Mouse (Mus musculus): ENCODE data around the gene Il6ra. TPM values are rescaled to one million over a fixed set of nuclear protein-coding genes. Genes with fewer than 3 reads are reported as not detected.

Il6ra gene
- polyA plus RNA-seq, 1 experiment = 0.91 TPM

DNA sequence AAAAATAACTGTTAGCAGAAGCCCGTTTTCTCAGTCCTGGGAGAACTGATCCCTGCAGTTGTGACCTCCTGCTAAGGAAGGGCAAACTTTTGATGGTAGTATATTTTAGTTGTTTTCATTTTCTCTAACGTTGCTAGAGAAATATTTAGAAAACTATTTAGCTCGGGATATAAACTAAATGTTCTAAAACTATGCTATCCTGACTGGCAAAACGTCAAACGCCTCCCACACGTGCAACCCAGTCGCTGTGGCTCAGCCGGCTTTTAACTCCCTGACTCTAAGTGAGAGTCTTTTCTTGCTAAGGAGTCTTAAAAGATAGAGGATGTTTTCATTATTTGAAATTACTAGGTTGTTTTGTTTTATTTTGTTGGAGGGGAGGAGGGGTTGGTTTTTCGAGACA is 38.0 kb downstream of the Il6ra start:
- Histone ChIP-seq H3K4me3 (no peak overlapping the region), H3K36me3 (ENCODE audit: control insufficient read depth, insufficient read depth) (no peaks in the 10 kb centered on the region), H3K79me2 (ENCODE audit: control insufficient read depth, insufficient read depth) (no peaks in the 10 kb centered on the region), H3ac (ENCODE audit: control insufficient read depth, insufficient read length) (no peak overlapping the region), H3K27me3 (ENCODE audit: control insufficient read depth, insufficient read depth, insufficient read length) (no peaks in the 10 kb centered on the region), H3K4me2 (ENCODE audit: low read depth) (no peak overlapping the region)
- no peak for TF ChIP-seq MAX (IDR thresholded peaks at IDR 0.05; ENCODE audit: low read depth)
- no peak for TF ChIP-seq USF1 (IDR thresholded peaks at IDR 0.05; ENCODE audit: low read depth)
- TF ChIP-seq TCF12 (IDR thresholded peaks at IDR 0.05; ENCODE audit: insufficient read depth, poor library complexity, severe bottlenecking) = no peak
- no peak for TF ChIP-seq MYOG (IDR thresholded peaks at IDR 0.05; ENCODE audit: control insufficient read depth in 1 of 3, insufficient read depth in 1 of 3, insufficient read length in 2 of 3, low read depth in 2 of 3)
- TF ChIP-seq E2F4 (IDR thresholded peaks at IDR 0.05; ENCODE audit: insufficient read depth) = no peak
- no peak for TF ChIP-seq POLR2A (IDR thresholded peaks at IDR 0.05; ENCODE audit: insufficient read length, low read depth)
- TF ChIP-seq POLR2AphosphoS2 (IDR thresholded peaks at IDR 0.05; ENCODE audit: insufficient read length, low read depth) = no peak
- TF ChIP-seq TCF3 (IDR thresholded peaks at IDR 0.05; ENCODE audit: insufficient read length, low read depth) = no peak
- TF ChIP-seq MYOD1 (IDR thresholded peaks at IDR 0.05; ENCODE audit: control insufficient read depth in 1 of 3, insufficient read length in 2 of 3, low read depth in 2 of 3) = no peak
- no peak for TF ChIP-seq CEBPB (IDR thresholded peaks at IDR 0.05; ENCODE audit: insufficient read depth, poor library complexity, severe bottlenecking)
- no peak for TF ChIP-seq SRF (IDR thresholded peaks at IDR 0.05; ENCODE audit: control insufficient read depth, insufficient read length, low read depth)
- TF ChIP-seq REST (IDR thresholded peaks at IDR 0.05; ENCODE audit: insufficient read depth, insufficient read length) = no peak

DNA sequence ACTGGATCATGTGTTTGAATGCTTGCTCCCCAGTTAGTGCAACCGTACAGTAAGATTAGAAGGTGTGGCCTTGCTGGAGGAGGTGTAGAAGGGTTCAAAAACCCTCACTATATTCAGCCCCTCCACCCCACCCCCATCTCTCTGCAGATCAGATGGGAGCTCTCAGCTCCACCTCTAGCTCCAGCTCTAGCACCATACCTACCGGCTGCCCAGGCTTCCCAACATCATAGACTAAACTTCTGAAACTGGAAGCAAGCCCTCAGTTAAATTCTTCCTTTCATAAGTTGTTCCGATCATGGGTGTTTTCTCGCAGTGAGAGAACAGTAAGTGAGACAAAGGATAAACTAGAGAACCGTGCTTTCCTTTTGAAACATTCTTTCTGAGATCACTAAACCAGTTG is 38.9 kb downstream of the Il6ra start:
- Histone ChIP-seq H3K27me3 (ENCODE audit: control insufficient read depth, insufficient read depth, insufficient read length) (no peaks in the 10 kb centered on the region), H3K4me2 (ENCODE audit: low read depth) (no peak overlapping the region), H3ac (ENCODE audit: control insufficient read depth, insufficient read length) (no peak overlapping the region), H3K36me3 (ENCODE audit: control insufficient read depth, insufficient read depth) (no peaks in the 10 kb centered on the region), H3K4me3 (no peak overlapping the region), H3K79me2 (ENCODE audit: control insufficient read depth, insufficient read depth) (no peaks in the 10 kb centered on the region)
- TF ChIP-seq POLR2AphosphoS2 (IDR thresholded peaks at IDR 0.05; ENCODE audit: insufficient read length, low read depth) (no peak), MYOG (IDR thresholded peaks at IDR 0.05; ENCODE audit: control insufficient read depth in 1 of 3, insufficient read depth in 1 of 3, insufficient read length in 2 of 3, low read depth in 2 of 3) (no peak), MYOD1 (IDR thresholded peaks at IDR 0.05; ENCODE audit: control insufficient read depth in 1 of 3, insufficient read length in 2 of 3, low read depth in 2 of 3) (no peak), USF1 (IDR thresholded peaks at IDR 0.05; ENCODE audit: low read depth) (no peak), TCF12 (IDR thresholded peaks at IDR 0.05; ENCODE audit: insufficient read depth, poor library complexity, severe bottlenecking) (no peak)

DNA sequence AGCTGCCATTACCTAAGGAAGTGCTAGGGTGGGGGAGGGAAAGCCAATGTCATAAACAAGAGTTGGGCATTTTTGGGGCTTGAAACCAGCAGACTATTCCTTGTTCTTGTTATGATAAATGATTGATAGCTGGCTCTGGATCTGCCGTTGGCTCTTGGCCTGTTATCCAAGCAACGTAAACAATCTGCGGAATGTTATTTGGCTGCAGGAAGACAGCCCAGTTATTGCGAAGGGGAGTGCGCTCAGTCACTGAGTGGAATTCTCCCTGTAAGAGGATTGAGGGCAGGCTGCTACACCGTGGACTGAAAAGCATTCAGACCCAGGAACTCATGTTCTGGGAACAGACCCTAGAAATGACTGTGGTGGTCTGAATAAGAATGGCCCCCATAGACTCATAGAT is 40.3 kb downstream of the Il6ra start:
- Histone ChIP-seq H3K36me3 (ENCODE audit: control insufficient read depth, insufficient read depth) (no peaks in the 10 kb centered on the region), H3K4me2 (ENCODE audit: low read depth) (no peak overlapping the region), H3K4me3 (no peak overlapping the region), H3K79me2 (ENCODE audit: control insufficient read depth, insufficient read depth) (no peaks in the 10 kb centered on the region), H3K27me3 (ENCODE audit: control insufficient read depth, insufficient read depth, insufficient read length) (no peaks in the 10 kb centered on the region), H3ac (ENCODE audit: control insufficient read depth, insufficient read length) (no peak overlapping the region)
- TF ChIP-seq TCF12 (IDR thresholded peaks at IDR 0.05; ENCODE audit: insufficient read depth, poor library complexity, severe bottlenecking) (no peak), POLR2A (IDR thresholded peaks at IDR 0.05; ENCODE audit: insufficient read length, low read depth) (no peak), POLR2AphosphoS2 (IDR thresholded peaks at IDR 0.05; ENCODE audit: insufficient read length, low read depth) (no peak), REST (IDR thresholded peaks at IDR 0.05; ENCODE audit: insufficient read depth, insufficient read length) (no peak), E2F4 (IDR thresholded peaks at IDR 0.05; ENCODE audit: insufficient read depth) (no peak), USF1 (IDR thresholded peaks at IDR 0.05; ENCODE audit: low read depth) (no peak), TCF3 (IDR thresholded peaks at IDR 0.05; ENCODE audit: insufficient read length, low read depth) (no peak), MAX (IDR thresholded peaks at IDR 0.05; ENCODE audit: low read depth) (no peak), MYOG (IDR thresholded peaks at IDR 0.05; ENCODE audit: control insufficient read depth in 1 of 3, insufficient read depth in 1 of 3, insufficient read length in 2 of 3, low read depth in 2 of 3) (no peak), CEBPB (IDR thresholded peaks at IDR 0.05; ENCODE audit: insufficient read depth, poor library complexity, severe bottlenecking) (no peak), MYOD1 (IDR thresholded peaks at IDR 0.05; ENCODE audit: control insufficient read depth in 1 of 3, insufficient read length in 2 of 3, low read depth in 2 of 3) (no peak), SRF (IDR thresholded peaks at IDR 0.05; ENCODE audit: control insufficient read depth, insufficient read length, low read depth) (no peak)

DNA sequence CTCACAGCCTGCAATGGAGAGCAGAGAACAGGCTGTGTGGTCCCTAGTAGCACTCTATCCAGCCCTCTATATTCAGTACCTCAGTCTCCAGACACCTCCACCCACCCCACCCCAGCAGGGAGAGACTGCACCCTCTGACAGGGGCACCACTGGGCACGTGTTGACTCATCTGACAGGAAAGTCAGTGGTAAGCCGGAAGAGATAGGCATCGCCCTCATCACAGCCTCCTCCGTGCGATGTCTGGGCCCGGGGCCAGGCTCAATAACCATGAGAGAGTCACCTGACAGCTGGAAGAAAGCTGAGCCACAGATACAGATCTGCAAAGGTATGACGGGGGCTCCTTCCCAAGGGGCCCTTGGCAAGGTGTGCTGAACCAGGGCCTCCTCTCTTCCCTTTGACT is 40.8 kb downstream of the Il6ra start:
- no peak overlapping the region for H3ac ChIP-seq (ENCODE audit: control insufficient read depth, insufficient read length)
- H3K4me3 ChIP-seq = no peak overlapping the region
- H3K4me2 ChIP-seq (ENCODE audit: low read depth) = no peak overlapping the region
- H3K79me2 ChIP-seq (ENCODE audit: control insufficient read depth, insufficient read depth) = no peaks in the 10 kb centered on the region
- H3K36me3 ChIP-seq (ENCODE audit: control insufficient read depth, insufficient read depth) = no peaks in the 10 kb centered on the region
- no peak for TF ChIP-seq CEBPB (IDR thresholded peaks at IDR 0.05; ENCODE audit: insufficient read depth, poor library complexity, severe bottlenecking)
- TF ChIP-seq MAX (IDR thresholded peaks at IDR 0.05; ENCODE audit: low read depth) = no peak
- TF ChIP-seq SRF (IDR thresholded peaks at IDR 0.05; ENCODE audit: control insufficient read depth, insufficient read length, low read depth) = no peak
- TF ChIP-seq TCF3 (IDR thresholded peaks at IDR 0.05; ENCODE audit: insufficient read length, low read depth) = no peak
- no peak for TF ChIP-seq POLR2AphosphoS2 (IDR thresholded peaks at IDR 0.05; ENCODE audit: insufficient read length, low read depth)
- H3K27me3 ChIP-seq (ENCODE audit: control insufficient read depth, insufficient read depth, insufficient read length) = no peaks in the 10 kb centered on the region

DNA sequence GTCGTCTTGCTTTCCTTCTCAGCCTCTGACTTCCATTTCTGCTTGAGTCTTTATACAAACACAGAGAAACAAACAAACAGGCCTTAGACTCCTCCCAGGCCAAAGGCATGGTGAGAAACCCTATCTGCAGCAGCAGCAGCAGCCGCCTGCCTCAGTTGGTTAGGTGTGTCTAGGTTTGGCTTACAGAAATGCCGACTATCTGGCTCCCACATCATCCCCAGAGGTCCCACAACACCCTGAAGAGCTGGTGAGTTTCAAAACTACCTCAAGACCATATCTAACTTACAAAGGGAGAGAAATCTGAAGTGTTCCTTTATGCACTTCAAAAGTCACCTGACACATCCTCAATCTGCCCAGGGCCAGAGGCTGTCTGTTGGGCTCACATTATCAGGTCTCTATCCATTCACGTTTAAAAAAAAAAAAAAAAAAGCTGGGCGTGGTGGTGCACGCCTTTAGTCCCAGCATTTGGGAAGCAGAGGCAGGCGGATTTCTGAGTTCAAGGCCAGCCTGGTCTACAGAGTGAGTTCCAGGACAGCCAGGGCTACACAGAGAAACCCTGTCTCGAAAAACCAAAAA is 41.6 kb downstream of the Il6ra start:
- Histone ChIP-seq H3K27me3 (ENCODE audit: control insufficient read depth, insufficient read depth, insufficient read length) (no peaks in the 10 kb centered on the region), H3K4me3 (no peak overlapping the region), H3K4me2 (ENCODE audit: low read depth) (no peak overlapping the region), H3K79me2 (ENCODE audit: control insufficient read depth, insufficient read depth) (no peaks in the 10 kb centered on the region), H3K36me3 (ENCODE audit: control insufficient read depth, insufficient read depth) (no peaks in the 10 kb centered on the region), H3ac (ENCODE audit: control insufficient read depth, insufficient read length) (no peak overlapping the region)
- TF ChIP-seq E2F4 (IDR thresholded peaks at IDR 0.05; ENCODE audit: insufficient read depth) (no peak), TCF12 (IDR thresholded peaks at IDR 0.05; ENCODE audit: insufficient read depth, poor library complexity, severe bottlenecking) (no peak), MYOD1 (IDR thresholded peaks at IDR 0.05; ENCODE audit: control insufficient read depth in 1 of 3, insufficient read length in 2 of 3, low read depth in 2 of 3) (no peak), REST (IDR thresholded peaks at IDR 0.05; ENCODE audit: insufficient read depth, insufficient read length) (no peak), MAX (IDR thresholded peaks at IDR 0.05; ENCODE audit: low read depth) (no peak), POLR2A (IDR thresholded peaks at IDR 0.05; ENCODE audit: insufficient read length, low read depth) (no peak), MYOG (IDR thresholded peaks at IDR 0.05; ENCODE audit: control insufficient read depth in 1 of 3, insufficient read depth in 1 of 3, insufficient read length in 2 of 3, low read depth in 2 of 3) (no peak)
